Mouse (Mus musculus) MEL (cell line): ENCODE data around the gene Atoh8. TPM values are rescaled to one million over a fixed set of nuclear protein-coding genes. Genes with fewer than 3 reads are reported as not detected.

ENCODE experiments used
- DNase-seq: peaks from one replicate; pipeline ENCODE4 v3.0.0; 2011; ENCODE audit warnings: low read depth, low spot score
- H3K27ac ChIP-seq: 2 replicates; pipeline ENCODE4 v1.5.1; 2012; ENCODE audit warnings: low read depth, mild to moderate bottlenecking, control low read depth, low read length, moderate library complexity; ENCODE audit not compliant: control insufficient read depth
- H3K27me3 ChIP-seq, 2 experiments: fragments of 150-350 bp in 1 of 2; sonication (generic) in 1 of 2; 2 replicates each; pipeline ENCODE4 v1.6.1; 2012; ENCODE audit warnings: low read length in 2 of 2, mild to moderate bottlenecking in 2 of 2, improper control_type of control experiment in 1 of 2, moderate library complexity in 1 of 2; ENCODE audit not compliant: insufficient read depth in 2 of 2, control insufficient read depth in 1 of 2
- H3K36me3 ChIP-seq, 2 experiments: 2 replicates each; pipeline ENCODE4 v1.6.1; 2012 to 2014; ENCODE audit warnings: low read length in 2 of 2, improper control_type of control experiment in 1 of 2, inconsistent platforms in 1 of 2, mild to moderate bottlenecking in 1 of 2; ENCODE audit not compliant: insufficient read depth in 2 of 2, control insufficient read depth in 1 of 2
- H3K4me1 ChIP-seq, 2 experiments: fragments of 150-350 bp in 1 of 2; sonication (generic) in 1 of 2; 2 replicates each; pipeline ENCODE4 v1.6.1; 2012; ENCODE audit warnings: low read length in 2 of 2, improper control_type of control experiment in 1 of 2, mild to moderate bottlenecking in 1 of 2; ENCODE audit not compliant: insufficient read depth in 2 of 2, control insufficient read depth in 1 of 2
- H3K4me3 ChIP-seq, 2 experiments: fragments of 150-350 bp in 1 of 2; sonication (generic) in 1 of 2; 2 replicates each; pipeline ENCODE4 v1.5.1; 2012; ENCODE audit warnings: low read depth in 2 of 2, low read length in 2 of 2, mild to moderate bottlenecking in 2 of 2, moderate library complexity in 2 of 2, control low read depth in 1 of 2, improper control_type of control experiment in 1 of 2; ENCODE audit not compliant: control insufficient read depth in 1 of 2, insufficient read depth in 1 of 2
- H3K79me2 ChIP-seq: 2 replicates; pipeline ENCODE4 v1.6.1; 2012; ENCODE audit warnings: mild to moderate bottlenecking, low read length, moderate library complexity; ENCODE audit not compliant: control insufficient read depth, poor library complexity, insufficient read depth
- H3K9ac ChIP-seq: 2 replicates; pipeline ENCODE4 v1.6.1; 2012; ENCODE audit warnings: low read depth, mild to moderate bottlenecking, control low read depth, low read length, moderate library complexity; ENCODE audit not compliant: control insufficient read depth, poor library complexity, severe bottlenecking
- H3K9me3 ChIP-seq: fragments of 150-350 bp; sonication (generic); replicated peaks from 2 replicates; pipeline ENCODE4 v1.6.1; 2012; ENCODE audit warnings: mild to moderate bottlenecking, low read length, improper control_type of control experiment, moderate library complexity; ENCODE audit not compliant: insufficient read depth
- GABPA ChIP-seq: IDR thresholded peaks from 2 replicates; pipeline ENCODE4 v1.6.1; 2012; ENCODE audit warnings: low read depth, mild to moderate bottlenecking, inconsistent platforms, low read length, improper control_type of control experiment, moderate library complexity
- HCFC1 ChIP-seq: IDR thresholded peaks from 2 replicates; pipeline ENCODE4 v1.6.1; 2012; ENCODE audit warnings: low read depth, mild to moderate bottlenecking, inconsistent platforms, low read length, improper control_type of control experiment, moderate library complexity
- JUND ChIP-seq: IDR thresholded peaks from 2 replicates; pipeline ENCODE4 v1.6.1; 2011; ENCODE audit warnings: low read depth, mild to moderate bottlenecking, improper control_type of control experiment, low read length
- KAT2A ChIP-seq: conservative IDR thresholded peaks from 2 replicates; pipeline ENCODE4 v1.6.1; 2012; ENCODE audit warnings: low read depth, low read length, improper control_type of control experiment, inconsistent platforms
- MAX ChIP-seq: IDR thresholded peaks from 2 replicates; pipeline ENCODE4 v1.6.1; 2011; ENCODE audit warnings: low read length, improper control_type of control experiment
- MAZ ChIP-seq: IDR thresholded peaks from 2 replicates; pipeline ENCODE4 v1.6.1; 2012; ENCODE audit warnings: low read depth, mild to moderate bottlenecking, inconsistent platforms, low read length, improper control_type of control experiment
- MYB ChIP-seq: IDR thresholded peaks from 2 replicates; pipeline ENCODE4 v1.6.1; 2011; ENCODE audit warnings: mild to moderate bottlenecking, low read depth, low read length, improper control_type of control experiment
- NRF1 ChIP-seq: IDR thresholded peaks from 2 replicates; pipeline ENCODE4 v1.6.1; 2014; ENCODE audit warnings: low read depth, mild to moderate bottlenecking, inconsistent platforms, low read length, improper control_type of control experiment, moderate library complexity; ENCODE audit not compliant: poor library complexity, insufficient read depth, severe bottlenecking
- POLR2AphosphoS2 ChIP-seq: IDR thresholded peaks from 2 replicates; pipeline ENCODE4 v1.6.1; 2011; ENCODE audit warnings: low read length, improper control_type of control experiment
- POLR2AphosphoS5 ChIP-seq: IDR thresholded peaks from 2 replicates; pipeline ENCODE4 v1.6.1; 2012; ENCODE audit warnings: low read depth, borderline replicate concordance, mild to moderate bottlenecking, inconsistent platforms, low read length, moderate library complexity, mixed read lengths
- RAD21 ChIP-seq: IDR thresholded peaks from 2 replicates; pipeline ENCODE4 v1.6.1; 2011; ENCODE audit warnings: mild to moderate bottlenecking, low read depth, low read length, improper control_type of control experiment
- USF2 ChIP-seq, 2 experiments: IDR thresholded peaks; 2 replicates each; pipeline ENCODE4 v1.6.1; 2011 to 2012; ENCODE audit warnings: improper control_type of control experiment in 2 of 2, low read length in 2 of 2, borderline replicate concordance in 1 of 2, inconsistent platforms in 1 of 2, low read depth in 1 of 2, mild to moderate bottlenecking in 1 of 2; ENCODE audit not compliant: insufficient read depth in 1 of 2
- ZKSCAN1 ChIP-seq: IDR thresholded peaks from 2 replicates; pipeline ENCODE4 v1.6.1; 2012; ENCODE audit warnings: low read depth, mild to moderate bottlenecking, inconsistent platforms, low read length, improper control_type of control experiment, moderate library complexity
- ZNF384 ChIP-seq: IDR thresholded peaks from 2 replicates; pipeline ENCODE4 v1.6.1; 2012; ENCODE audit warnings: low read depth, mild to moderate bottlenecking, inconsistent platforms, low read length, improper control_type of control experiment
- polyA plus RNA-seq, 2 experiments: library from polyadenylated mRNA; stranded (reverse) in 1 of 2; unstranded in 1 of 2; fragments of >175 nt in 1 of 2; fragments of >200 nt in 1 of 2; gene quantifications; 2 replicates each; pipeline versions ENCODE4 v1.2.1 to v1.2.4; 2012; ENCODE audit warnings: low replicate concordance in 2 of 2, low read depth in 1 of 2; ENCODE audit not compliant: insufficient read length in 2 of 2, insufficient read depth in 1 of 2, missing spikeins in 1 of 2
- total RNA-seq: library from RNA; depleted of rRNA; stranded (reverse); fragments of 300-350 nt; gene quantifications from 2 replicates; pipeline ENCODE4 v1.2.3, GENCODE M21; 2012

Gene Atoh8
- total and polyA plus RNA-seq, 3 experiments, result not detected

DNA sequence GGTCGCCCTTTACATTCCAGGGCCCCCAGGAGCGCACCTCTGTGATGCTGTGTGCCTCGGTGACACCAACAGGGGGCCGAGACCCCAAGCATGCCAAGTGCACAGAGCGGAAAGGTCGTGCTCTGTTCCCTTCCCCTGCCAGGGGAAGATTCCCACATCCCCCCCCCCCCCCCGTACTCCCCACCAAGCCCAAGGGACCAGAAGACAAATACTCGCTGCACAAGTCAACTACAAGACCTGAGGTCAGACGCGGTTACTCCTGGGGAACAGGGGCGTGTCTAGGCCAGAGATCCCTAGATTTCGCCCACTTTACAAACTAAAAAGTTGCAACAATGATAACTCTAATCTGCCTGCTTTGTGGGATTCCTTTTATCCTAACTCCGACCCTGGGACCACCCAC is 1.4 kb downstream of the Atoh8 start:
- H3K4me1 ChIP-seq, result no peaks in the 10 kb centered on the region

DNA sequence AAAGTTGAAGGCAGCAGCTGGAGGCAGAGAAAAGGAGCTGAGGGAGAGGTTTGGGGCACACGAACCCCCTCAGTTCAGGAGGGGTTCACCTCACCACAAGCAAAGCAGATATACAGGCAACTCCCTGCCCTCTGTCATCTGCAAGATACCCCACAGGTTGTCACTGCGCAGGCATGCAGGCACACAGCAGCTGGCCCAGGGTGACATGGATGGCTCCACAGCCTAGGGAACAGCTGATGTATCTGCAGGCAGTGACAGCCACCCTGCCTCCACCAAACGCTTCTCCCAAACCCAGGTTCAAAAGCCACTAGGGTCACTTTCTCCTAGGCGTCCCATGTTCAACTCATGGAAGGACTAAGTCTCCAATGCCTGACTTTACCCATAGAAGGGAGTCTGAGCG is 2.5 kb downstream of the Atoh8 start:
- H3K9me3 ChIP-seq, result no peaks in the 10 kb centered on the region
- peaks cover 0 to 6% of the 10 kb centered on the region in 2 experiments; a peak in 3 of 4 replicates for H3K27me3 ChIP-seq
- TF ChIP-seq HCFC1, result no peak
- H3K79me2 ChIP-seq, result no peaks in the 10 kb centered on the region
- no peaks in the 10 kb centered on the region for H3K4me1 ChIP-seq
- H3K27ac ChIP-seq, result no peak overlapping the region
- no peak for DNase-seq
- H3K9ac ChIP-seq, result no peak overlapping the region
- no peak overlapping the region for H3K4me3 ChIP-seq
- no peaks in the 10 kb centered on the region for H3K36me3 ChIP-seq

More for the DNA sequence above, 1.4 kb downstream of the Atoh8 start:
- no peaks in the 10 kb centered on the region for H3K9me3 ChIP-seq
- DNase-seq, result no peak
- H3K27ac ChIP-seq, result no peak overlapping the region
- peaks cover 0 to 9% of the 10 kb centered on the region in 2 experiments; a peak in 3 of 4 replicates for H3K27me3 ChIP-seq
- no peak overlapping the region for H3K9ac ChIP-seq
- H3K36me3 ChIP-seq, result no peaks in the 10 kb centered on the region
- TF ChIP-seq JUND, result no peak
- TF ChIP-seq ZNF384, result no peak
- no peak overlapping the region for H3K4me3 ChIP-seq
- no peaks in the 10 kb centered on the region for H3K79me2 ChIP-seq

DNA sequence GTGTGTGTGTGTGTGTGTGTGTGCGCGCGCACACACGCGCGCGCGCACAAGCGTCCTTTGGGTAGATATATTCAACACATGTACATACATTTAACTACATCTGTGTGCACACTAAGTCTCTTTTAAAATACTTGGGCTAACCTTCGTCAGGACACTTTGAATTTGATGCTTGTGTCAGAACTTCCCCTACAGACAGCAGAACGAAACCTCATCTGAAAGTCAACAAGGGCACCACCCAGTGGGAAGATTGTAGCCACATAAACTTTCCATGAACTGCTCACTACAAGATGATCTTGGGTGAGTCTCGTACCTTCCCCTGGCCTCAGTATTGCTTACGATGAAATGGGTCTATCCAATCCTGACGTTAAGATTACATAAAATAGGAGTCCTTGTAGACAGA is 3.0 kb downstream of the Atoh8 start:
- no peaks in the 10 kb centered on the region for H3K36me3 ChIP-seq
- DNase-seq, result no peak
- peaks cover 0 to 6% of the 10 kb centered on the region in 2 experiments; a peak in 3 of 4 replicates for H3K27me3 ChIP-seq

DNA sequence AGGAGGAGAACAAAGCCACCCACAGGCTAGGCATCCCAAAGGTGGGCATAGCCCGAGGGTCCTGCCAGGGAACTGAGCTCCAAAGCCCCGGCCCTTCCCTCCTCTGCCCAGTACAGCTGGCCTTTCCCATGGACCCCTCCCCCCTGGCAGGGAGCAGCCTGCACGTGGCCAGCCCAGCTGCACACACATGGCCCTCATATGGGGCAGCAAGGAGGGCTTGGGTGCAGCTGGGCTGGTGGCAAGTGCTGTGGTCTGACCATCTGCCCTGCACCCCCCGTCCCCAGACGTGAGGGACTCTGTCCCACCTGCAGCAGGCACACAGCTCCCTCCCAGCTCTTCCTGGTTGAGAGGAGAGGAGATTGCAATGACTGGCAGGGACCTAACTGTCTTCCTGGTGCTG is 4.5 kb downstream of the Atoh8 start:
- DNase-seq, result no peak
- no peak overlapping the region for H3K27ac ChIP-seq
- H3K4me1 ChIP-seq, result no peaks in the 10 kb centered on the region
- peaks cover 1 to 6% of the 10 kb centered on the region in 2 experiments for H3K27me3 ChIP-seq
- H3K9ac ChIP-seq, result no peak overlapping the region
- no peaks in the 10 kb centered on the region for H3K9me3 ChIP-seq
- no peaks in the 10 kb centered on the region for H3K36me3 ChIP-seq
- H3K4me3 ChIP-seq, result no peak overlapping the region
- no peak for TF ChIP-seq USF2 (IDR thresholded peaks at IDR 0.05; ENCODE audit: borderline replicate concordance in 1 of 2, insufficient read depth in 1 of 2, low read depth in 1 of 2, low read length in 2 of 2)
- TF ChIP-seq MAZ, result no peak
- no peak for TF ChIP-seq NRF1
- TF ChIP-seq ZKSCAN1, result no peak
- TF ChIP-seq POLR2AphosphoS5, result no peak
- TF ChIP-seq GABPA, result no peak
- TF ChIP-seq ZNF384, result no peak
- TF ChIP-seq HCFC1, result no peak
- TF ChIP-seq MAX, result no peak
- no peaks in the 10 kb centered on the region for H3K79me2 ChIP-seq

More for the DNA sequence above, 3.0 kb downstream of the Atoh8 start:
- no peaks in the 10 kb centered on the region for H3K9me3 ChIP-seq
- no peaks in the 10 kb centered on the region for H3K79me2 ChIP-seq
- no peak overlapping the region for H3K9ac ChIP-seq
- TF ChIP-seq RAD21 (no peak), POLR2AphosphoS2 (no peak), ZNF384 (no peak), KAT2A (no peak), MYB (no peak)
- no peaks in the 10 kb centered on the region for H3K4me1 ChIP-seq
- no peak overlapping the region for H3K4me3 ChIP-seq
- no peak overlapping the region for H3K27ac ChIP-seq
